22 mouse cellular contexts compared by ENCODE assay signal in the genomic region with DNA sequence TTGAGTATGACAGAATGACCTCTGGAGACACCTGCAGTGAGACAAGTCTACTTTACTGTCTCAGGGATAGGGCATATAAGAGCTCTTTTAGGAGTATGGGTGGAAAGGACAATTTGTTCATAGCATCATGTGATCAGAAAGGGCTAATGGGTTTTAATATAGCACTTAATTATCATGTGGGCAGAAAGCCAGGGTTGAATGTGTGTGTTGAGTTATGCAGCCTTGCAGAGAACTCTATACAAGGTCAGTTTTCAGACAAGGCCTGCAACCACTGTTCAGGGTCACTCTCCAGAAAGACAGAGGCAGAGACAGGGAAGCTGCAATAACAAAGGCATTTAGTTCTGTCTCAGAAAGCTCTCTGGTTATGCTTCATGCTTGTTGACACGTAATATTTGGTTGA.
DNase-seq lines count a peak whose midpoint lies in the region; ATAC-seq lines count a peak whose summit lies in the region.
"Had no signal": no experiment of that assay in that cellular context is flagged by ENCODE, and none has a peak within 500 bp of the region (broad histone marks: within the 10 kb centered on the region; RNA-seq: fewer than 3 reads in every experiment).

No protein-coding gene starts in this region.

- ATAC-seq in lung, embryonic 15.5 days (ENCODE audit: borderline replicate concordance, extremely low read depth, low FRiP score, low TSS enrichment), result peak; percentile 31; the same call in 1 of the 2 replicates
- ATAC-seq: CD4-positive, CD25-positive, alpha-beta regulatory T cell, adult 4 months; forebrain, embryonic 14.5 days; intestine, postnatal 0 days had no signal

- H3K4me2 ChIP-seq in lung, embryonic 15.5 days, result no peak overlapping the region
- H3K4me2 ChIP-seq: embryonic facial prominence, embryonic 12.5 days; embryonic facial prominence, embryonic 15.5 days; heart, embryonic 12.5 days; heart, embryonic 15.5 days; hindbrain, embryonic 12.5 days; hindbrain, embryonic 15.5 days had no signal

- 44% methylated on average over 1 of the region's 1 CpGs for WGBS in lung, embryonic 15.5 days

- no peaks in the 10 kb centered on the region for H3K36me3 ChIP-seq in lung, embryonic 15.5 days
- H3K36me3 ChIP-seq: embryonic facial prominence, embryonic 12.5 days; embryonic facial prominence, embryonic 15.5 days; heart, embryonic 12.5 days; heart, embryonic 15.5 days; hindbrain, embryonic 12.5 days; hindbrain, embryonic 15.5 days had no signal

- H3K27me3 ChIP-seq in lung, embryonic 15.5 days, result no peaks in the 10 kb centered on the region
- H3K27me3 ChIP-seq: embryonic facial prominence, embryonic 12.5 days; embryonic facial prominence, embryonic 15.5 days; heart, embryonic 12.5 days; heart, embryonic 15.5 days; hindbrain, embryonic 12.5 days; hindbrain, embryonic 15.5 days had no signal

- H3K27ac ChIP-seq in lung, embryonic 15.5 days, result no peak overlapping the region
- H3K27ac ChIP-seq: embryonic facial prominence, embryonic 12.5 days; embryonic facial prominence, embryonic 15.5 days; heart, embryonic 15.5 days; hindbrain, embryonic 12.5 days; hindbrain, embryonic 15.5 days had no signal

- H3K9ac ChIP-seq in lung, embryonic 15.5 days, result no peak overlapping the region
- H3K9ac ChIP-seq: embryonic facial prominence, embryonic 12.5 days; embryonic facial prominence, embryonic 15.5 days; heart, embryonic 12.5 days; heart, embryonic 15.5 days; hindbrain, embryonic 12.5 days; hindbrain, embryonic 15.5 days had no signal

- no peaks in the 10 kb centered on the region for H3K4me1 ChIP-seq in lung, embryonic 15.5 days
- H3K4me1 ChIP-seq: embryonic facial prominence, embryonic 12.5 days; embryonic facial prominence, embryonic 15.5 days; heart, embryonic 12.5 days; heart, embryonic 15.5 days; hindbrain, embryonic 12.5 days; hindbrain, embryonic 15.5 days had no signal

- no peaks in the 10 kb centered on the region for H3K9me3 ChIP-seq in lung, embryonic 15.5 days
- H3K9me3 ChIP-seq: embryonic facial prominence, embryonic 12.5 days; embryonic facial prominence, embryonic 15.5 days; heart, embryonic 12.5 days; heart, embryonic 15.5 days; hindbrain, embryonic 12.5 days; hindbrain, embryonic 15.5 days had no signal

- DNase-seq in adrenal gland, adult 8-10 months, result peak; percentile 17
- DNase-seq in adrenal gland, postnatal 4 days (ENCODE audit: low spot score in 2 of 2), result no peak
- no peak for DNase-seq in lung, postnatal 36 days
- peak; percentile 13 for DNase-seq in adrenal gland, postnatal 10 days
- peak; percentile 4 for DNase-seq in adrenal gland, postnatal 14 days
- DNase-seq in left cerebral cortex, adult 8-10 months (ENCODE audit: low spot score in 2 of 2), result no peak
- DNase-seq: cerebellum, adult 11 months; cerebellum, adult 2 months; cerebellum, adult 9-11 months; cerebellum, postnatal 25 days; gastrocnemius, postnatal 25 days; heart, adult 18-20 months had no signal

- H3K4me3 ChIP-seq in lung, embryonic 15.5 days, result no peak overlapping the region
- H3K4me3 ChIP-seq: embryonic facial prominence, embryonic 12.5 days; embryonic facial prominence, embryonic 15.5 days; heart, embryonic 12.5 days; heart, embryonic 15.5 days; hindbrain, embryonic 12.5 days; hindbrain, embryonic 15.5 days had no signal

Comparison
In these comparisons a context has a peak if more than half of its experiments do, and no peak if none do; other contexts are left out.
1. DNase-seq: peak in adrenal gland, adult 8-10 months (single experiment), adrenal gland, postnatal 10 days (single experiment) and adrenal gland, postnatal 14 days (single experiment); none in adrenal gland, postnatal 4 days (0 of 2), lung, postnatal 36 days (single experiment) and left cerebral cortex, adult 8-10 months (0 of 2).